Mouse (Mus musculus): ENCODE measurements around the gene Dbndd1. TPM values are rescaled to one million over a fixed set of nuclear protein-coding genes. Genes with fewer than 3 reads are reported as not detected.
"Not testable (repeated sequence)": the region's sequence is repeated elsewhere in the genome, so short reads cannot be mapped to it uniquely, and the experiment has no call there.

Gene Dbndd1
- total RNA-seq (2015), result not detected in 2 replicates
- total RNA-seq (2017), result not detected in 2 replicates

- ATAC-seq (replicated peaks; ENCODE audit: poor library complexity), result no peak
These were observed at the start of gene Dbndd1 for GRCm38 (mm10) chr8:123514781-123515539. Gene Dbndd1, minus strand, starts transcription at chr8:123515463.

- ATAC-seq (replicated peaks; ENCODE audit: poor library complexity), result not testable (repeated sequence)
These were observed 49.0 kb upstream of the Dbndd1 start for GRCm38 (mm10) chr8:123564221-123564620.

GRCm38 (mm10) chr8:123537641-123538040 is 22.4 kb upstream of the Dbndd1 start:
- not testable (repeated sequence) for ATAC-seq (replicated peaks; ENCODE audit: poor library complexity)

DNA sequence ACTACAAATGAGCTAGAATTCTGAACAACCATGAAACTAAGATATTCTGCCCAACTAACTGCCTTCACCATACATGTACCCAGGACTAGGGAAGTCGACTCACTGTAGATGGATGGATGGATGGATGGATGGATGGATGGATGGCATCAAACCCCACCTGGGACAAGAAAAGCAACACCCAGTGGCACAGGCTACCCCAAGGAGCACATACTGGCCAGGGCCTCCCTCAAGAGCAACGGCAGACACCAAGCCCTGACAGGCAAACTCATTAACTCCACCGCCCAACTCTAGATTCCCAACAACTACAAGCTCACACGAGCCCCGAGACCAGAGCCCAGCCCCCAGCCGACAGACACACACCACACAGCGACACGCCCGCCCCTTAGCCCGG is 21.7 kb upstream of the Dbndd1 start:
- no peak for ATAC-seq (replicated peaks; ENCODE audit: poor library complexity)

DNA sequence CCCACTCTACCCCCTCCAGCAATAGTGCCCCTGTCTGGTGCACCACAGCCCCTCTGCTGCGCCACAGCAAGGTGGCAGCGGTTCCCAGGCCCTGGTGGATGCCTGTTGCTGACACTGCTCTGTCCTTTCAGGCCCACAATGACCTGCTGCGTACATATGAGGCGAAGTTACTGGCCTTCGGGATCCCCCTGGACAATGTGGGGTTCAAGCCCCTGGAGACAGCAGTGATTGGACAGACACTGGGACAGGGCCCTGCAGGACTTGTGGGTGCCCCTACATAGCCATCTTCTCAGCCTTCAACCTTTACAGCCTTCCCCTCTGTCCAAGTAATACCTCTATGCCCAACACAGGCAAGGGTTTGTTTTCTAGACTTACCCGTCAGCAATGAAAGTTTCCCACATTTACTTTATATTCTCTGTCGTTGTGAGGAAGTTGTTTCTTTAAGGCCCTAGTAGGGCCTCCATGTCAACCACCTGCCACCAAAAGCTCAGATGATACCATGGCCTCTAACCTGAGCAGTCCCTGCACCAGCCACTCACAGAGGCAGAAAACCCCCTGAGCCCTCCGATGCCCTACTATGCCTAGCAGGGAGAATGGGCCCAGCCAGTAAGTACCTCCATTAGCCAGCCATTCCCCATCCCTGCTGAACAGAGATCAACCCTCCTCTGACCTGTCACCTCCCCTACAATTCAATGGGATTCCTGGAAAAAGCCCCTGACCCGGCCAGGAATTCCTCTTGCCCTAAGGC is 21.2 kb upstream of the Dbndd1 start:
- no peak for ATAC-seq (replicated peaks; ENCODE audit: poor library complexity)

DNA sequence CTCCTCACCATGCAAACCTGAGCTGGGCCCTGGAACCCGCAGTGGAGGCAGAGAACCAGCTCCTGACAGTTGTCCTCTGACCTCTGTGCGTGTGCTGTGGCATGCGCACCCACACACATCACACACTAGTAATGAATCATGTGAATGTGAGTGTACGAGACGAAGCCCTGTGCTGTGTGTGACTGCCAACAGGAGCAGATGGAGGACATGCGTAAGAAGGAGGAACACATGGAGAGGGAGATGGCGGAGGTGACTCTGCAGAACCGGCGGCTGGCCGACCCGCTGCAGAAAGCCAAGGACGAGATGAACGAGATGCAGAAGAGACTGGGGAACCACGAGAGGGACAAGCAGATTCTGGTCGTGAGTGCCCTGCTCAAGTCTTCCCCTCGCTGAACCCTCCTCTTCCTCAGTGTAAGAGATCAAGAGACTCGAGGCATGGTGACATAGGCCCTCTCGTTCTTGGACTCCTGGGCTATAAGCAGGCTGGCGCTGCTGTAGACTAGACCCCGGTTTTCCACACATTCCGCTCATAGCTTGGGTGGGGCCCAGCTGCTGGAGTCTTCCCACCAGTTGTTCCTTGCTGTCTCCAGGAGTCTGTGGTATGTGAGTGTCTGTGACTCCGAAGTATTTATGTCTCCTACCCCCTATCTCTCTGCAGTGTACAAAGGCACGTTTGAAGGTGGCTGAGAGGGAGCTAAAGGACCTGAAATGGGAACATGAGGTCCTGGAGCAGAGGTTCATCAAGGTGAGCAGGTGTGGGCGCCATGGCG is 12.6 kb upstream of the Dbndd1 start:
- ATAC-seq (replicated peaks; ENCODE audit: poor library complexity), result no peak

DNA sequence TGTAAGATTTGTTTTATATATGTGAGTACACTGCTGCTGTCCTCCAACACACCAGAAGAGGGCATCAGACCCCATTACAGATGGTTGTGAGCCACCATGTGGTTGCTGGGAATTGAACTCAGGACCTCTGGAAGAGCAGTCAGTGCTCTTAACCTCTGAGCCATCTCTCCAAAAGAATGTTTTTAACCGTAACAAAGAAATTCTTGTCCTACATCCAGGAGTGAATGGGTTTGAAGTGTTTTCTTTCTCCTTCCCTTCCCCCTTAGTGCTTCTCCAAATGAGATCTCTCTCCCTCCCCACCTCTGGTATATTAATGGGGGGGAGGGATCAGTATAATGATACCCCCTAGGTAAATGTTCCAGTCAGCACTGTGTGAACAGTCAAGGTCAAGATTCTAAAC is 4.8 kb upstream of the Dbndd1 start:
- ATAC-seq (replicated peaks; ENCODE audit: poor library complexity), result not testable (repeated sequence)

GRCm38 (mm10) chr8:123518667-123519066 is 3.4 kb upstream of the Dbndd1 start, which contains the start of gene Gas8:
Gene Gas8, plus strand, starts transcription at chr8:123518834.
- ATAC-seq (replicated peaks; ENCODE audit: poor library complexity), result peak; percentile 95

DNA sequence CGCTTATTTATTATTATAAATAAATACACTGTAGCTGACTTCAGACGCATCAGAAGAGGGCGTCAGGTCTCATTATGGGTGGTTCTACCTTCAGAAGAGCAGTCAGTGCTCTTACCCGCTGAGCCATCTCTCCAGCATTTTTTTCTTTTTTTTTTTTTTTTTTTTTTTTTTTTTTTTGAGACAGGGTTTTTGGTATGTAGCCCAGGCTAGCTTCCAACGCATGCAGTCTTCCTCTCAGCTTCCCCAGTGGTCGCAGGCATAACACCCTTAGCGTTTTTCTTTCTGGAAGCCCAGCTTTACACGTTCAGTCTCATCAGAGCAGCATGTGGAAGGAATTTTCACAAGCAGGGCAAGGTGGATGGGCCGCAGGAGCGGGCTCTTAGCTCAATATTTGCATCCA is 2.9 kb upstream of the Dbndd1 start:
- ATAC-seq (replicated peaks; ENCODE audit: poor library complexity), result 0 out of 2 replicates have a peak, but pooled peaks have one; percentile 1

DNA sequence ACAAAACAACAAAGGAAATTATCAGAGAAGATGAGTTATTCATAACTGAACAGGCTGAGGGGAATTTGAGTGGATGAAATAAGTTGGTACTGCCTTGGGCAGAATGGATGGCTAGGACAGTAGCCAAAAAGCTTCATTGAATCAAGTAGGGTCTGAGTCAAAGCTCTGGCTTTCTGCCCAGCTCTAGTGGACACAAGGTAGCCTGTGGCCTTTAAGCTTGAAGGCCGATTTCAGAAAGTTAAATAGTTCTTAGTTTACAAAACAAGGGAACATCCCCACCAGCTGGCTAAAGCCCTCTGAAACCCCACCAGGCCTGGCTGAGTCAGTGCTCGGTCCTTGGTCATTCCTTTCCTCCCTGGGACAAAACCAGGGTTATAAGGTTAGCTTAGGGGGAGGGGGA is 1.3 kb upstream of the Dbndd1 start:
- ATAC-seq (replicated peaks; ENCODE audit: poor library complexity), result no peak

DNA sequence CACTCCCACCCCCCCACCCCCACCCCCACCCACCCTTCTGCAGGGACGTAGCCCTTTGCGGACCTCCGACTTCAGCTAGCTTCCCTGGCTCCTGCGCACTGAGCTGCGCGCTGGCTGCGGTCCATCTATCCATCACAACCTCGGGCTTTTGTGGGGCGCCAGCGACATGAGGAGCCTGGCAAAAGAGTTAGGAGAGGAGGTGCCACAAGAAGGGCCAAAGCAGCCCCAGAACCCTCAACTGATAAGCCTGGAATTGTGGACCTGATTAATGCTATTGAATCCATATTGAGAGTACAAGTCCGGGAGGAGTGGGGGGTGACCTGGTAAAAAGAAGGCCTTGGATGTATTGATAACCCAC is 256 bp upstream of the Dbndd1 start:
- ATAC-seq (replicated peaks; ENCODE audit: poor library complexity), result no peak

GRCm38 (mm10) chr8:123514136-123514535 is 1.1 kb downstream of the Dbndd1 start:
- ATAC-seq (replicated peaks; ENCODE audit: poor library complexity), result no peak

DNA sequence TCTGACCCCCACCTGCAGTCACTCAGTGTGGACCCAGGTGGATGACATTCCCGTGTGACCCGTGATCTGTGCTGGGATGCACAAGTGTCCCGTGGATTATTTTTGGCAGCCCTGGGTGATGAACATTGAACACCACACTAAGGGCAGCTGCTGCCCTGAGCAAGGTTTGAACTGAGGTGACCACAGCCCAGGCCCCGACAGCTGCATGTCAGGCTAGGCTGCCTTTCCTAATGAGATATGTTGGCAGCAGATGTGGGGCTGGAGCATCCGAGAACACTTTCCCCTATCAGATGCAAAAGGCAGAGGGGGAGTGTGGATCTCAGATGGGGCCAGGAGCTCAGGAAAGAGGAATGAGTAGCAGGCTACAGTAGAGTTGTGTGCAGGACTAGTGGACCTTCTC is 4.4 kb downstream of the Dbndd1 start:
- no peak for ATAC-seq (replicated peaks; ENCODE audit: poor library complexity)

GRCm38 (mm10) chr8:123507153-123507552 is 8.1 kb downstream of the Dbndd1 start:
- ATAC-seq (replicated peaks; ENCODE audit: poor library complexity), result peak; percentile 44

GRCm38 (mm10) chr8:123505695-123506094 is 9.6 kb downstream of the Dbndd1 start:
- no peak for ATAC-seq (replicated peaks; ENCODE audit: poor library complexity)

- ATAC-seq (replicated peaks; ENCODE audit: poor library complexity), result no peak
These were observed 10.0 kb downstream of the Dbndd1 start for GRCm38 (mm10) chr8:123505267-123505666.

- ATAC-seq (replicated peaks; ENCODE audit: poor library complexity), result no peak
These were observed 10.6 kb downstream of the Dbndd1 start for GRCm38 (mm10) chr8:123504591-123505195.

DNA sequence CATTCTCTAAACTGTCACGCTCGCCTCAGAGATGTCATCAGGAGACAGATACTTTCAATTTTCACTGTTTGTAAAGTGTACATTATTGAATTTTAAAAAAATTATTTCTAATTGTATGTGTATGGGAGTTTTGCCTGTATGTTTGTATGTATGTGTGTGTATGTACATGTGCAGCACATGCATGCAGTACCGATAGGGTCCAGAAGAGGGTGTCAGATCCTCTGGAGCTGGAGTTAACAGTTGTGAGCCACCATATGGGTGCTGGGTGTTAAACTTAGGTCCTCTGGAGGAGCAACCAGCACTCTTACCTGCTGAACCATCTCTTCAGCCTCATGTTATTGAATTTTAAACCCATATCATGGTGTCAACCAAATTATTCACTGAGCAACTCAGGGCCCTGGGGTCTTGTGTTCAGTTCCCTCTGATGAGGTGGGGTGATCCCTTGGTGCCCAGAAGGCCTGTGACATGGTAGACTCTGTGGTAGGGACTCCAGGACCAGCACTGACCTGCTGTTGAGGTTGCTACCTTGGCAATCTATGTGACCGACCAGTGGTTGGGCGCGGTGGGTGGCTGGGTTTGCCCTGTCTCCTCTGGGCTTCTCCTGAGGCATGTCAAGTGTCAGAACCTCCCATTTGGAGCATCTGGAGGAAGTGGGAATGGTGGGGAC is 11.3 kb downstream of the Dbndd1 start:
- no peak for ATAC-seq (replicated peaks; ENCODE audit: poor library complexity)

- ATAC-seq (replicated peaks; ENCODE audit: poor library complexity), result no peak
These were observed 13.1 kb downstream of the Dbndd1 start for GRCm38 (mm10) chr8:123502192-123502591.

DNA sequence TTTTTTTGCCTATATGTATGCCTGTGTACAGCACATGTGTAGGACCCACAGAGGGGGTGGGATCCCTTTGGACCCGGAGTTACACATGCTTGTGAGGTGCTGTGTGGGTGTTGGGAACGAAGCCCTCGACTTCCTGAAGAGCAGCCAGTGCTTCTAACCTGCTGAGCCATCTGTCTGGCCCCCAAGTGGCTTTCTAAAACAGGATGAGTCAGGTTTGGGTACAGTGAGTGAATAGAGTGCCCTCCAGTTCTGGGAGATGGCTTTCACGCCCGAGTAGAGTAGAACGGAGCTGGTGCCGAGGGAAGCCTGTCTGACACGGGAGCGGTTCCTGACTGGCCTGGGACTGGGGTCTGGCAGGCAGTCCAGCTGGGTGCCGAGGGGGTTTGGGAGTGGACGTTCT is 15.7 kb downstream of the Dbndd1 start:
- ATAC-seq (replicated peaks; ENCODE audit: poor library complexity), result no peak

DNA sequence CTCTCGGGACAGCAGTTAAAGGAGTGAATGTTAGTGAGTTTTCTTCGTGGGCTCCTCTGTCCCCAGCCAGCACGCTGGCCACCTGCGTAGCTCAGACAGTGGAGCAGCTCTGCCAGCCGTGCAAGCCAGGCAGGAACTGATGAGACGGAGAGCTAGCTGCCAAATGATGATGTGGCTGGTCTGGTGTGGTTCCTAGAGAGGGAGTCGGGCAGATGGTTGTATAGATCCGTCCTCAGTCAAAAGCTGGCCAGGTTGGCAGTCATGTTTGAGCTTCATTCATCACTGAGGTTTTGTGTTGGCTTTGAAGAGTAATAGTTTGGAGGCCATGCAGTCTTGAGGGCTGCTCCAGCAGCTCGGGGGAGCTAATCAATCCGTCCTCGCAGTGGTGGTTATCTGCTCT is 16.3 kb downstream of the Dbndd1 start:
- no peak for ATAC-seq (replicated peaks; ENCODE audit: poor library complexity)
